Mouse (Mus musculus): ENCODE results near the gene Nudt6.

- TF ChIP-seq CTCF (IDR thresholded peaks at IDR 0.05; ENCODE audit: low read depth) (no peak), EP300 (optimal IDR thresholded peaks at IDR 0.05) (no peak)
Observed at GRCm38 (mm10) chr3:37377926-37378325, 42.1 kb downstream of the Nudt6 start.
